Comparison of ENCODE assay signal across 8 mouse cellular contexts in the genomic region with DNA sequence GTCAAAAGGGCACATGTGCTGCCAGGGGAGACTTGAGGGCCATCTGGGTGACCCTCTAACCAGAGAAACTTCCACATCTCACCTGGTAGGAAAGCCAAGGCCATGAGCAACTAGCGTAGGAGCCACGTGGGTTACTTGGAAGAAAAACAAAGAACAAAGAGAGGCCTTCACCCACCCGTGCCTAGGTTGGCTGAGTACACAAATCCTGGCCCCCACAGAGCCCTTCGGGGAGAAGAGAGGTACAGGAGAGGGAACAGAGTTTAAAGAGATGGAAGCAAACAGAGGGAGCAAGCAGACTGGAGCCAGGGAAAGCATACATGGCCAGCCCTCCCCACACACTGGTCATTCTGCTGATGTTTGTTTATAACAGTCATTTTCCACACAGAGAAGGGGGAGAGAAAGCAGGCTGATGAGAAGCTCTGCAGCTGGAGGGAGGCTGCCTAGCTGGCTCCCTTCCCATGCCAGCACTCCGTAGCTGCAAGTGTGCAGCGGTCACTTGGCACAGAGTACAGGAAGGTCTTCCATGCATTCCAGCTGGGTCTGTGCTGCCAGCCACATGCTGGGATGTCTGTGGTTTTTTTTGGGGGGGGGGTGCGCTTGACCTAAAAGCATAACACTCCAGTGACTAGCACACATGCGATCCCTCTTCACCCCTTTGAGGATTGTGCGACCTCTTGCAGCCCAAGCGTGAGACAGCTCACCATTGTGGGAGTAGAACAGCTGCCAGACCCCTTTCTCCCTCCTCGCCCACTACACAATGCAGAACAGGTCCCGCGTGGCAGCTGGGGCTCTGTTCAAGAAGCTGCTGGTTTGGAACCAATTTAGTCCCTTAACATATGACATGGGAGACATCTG.
DNase-seq lines count a peak whose midpoint lies in the region; ATAC-seq and TF ChIP-seq lines count a peak whose summit lies in the region.

No protein-coding gene starts in this region.

- no peak overlapping the region for H3K4me3 ChIP-seq in heart, embryonic 13.5 days
- H3K4me3 ChIP-seq in kidney, adult 2 months (ENCODE audit: insufficient read depth, low read depth, low read length): no peak overlapping the region

- H3K9ac ChIP-seq in heart, embryonic 13.5 days: no peak overlapping the region

- no peak for ATAC-seq in heart, embryonic 13.5 days (ENCODE audit: extremely low read depth, insufficient number of reproducible peaks, low FRiP score, low TSS enrichment)
- no peak for ATAC-seq in activated CD4-positive, CD25-positive, alpha-beta regulatory T cell, adult 4 months

- peaks cover 58% of the 10 kb centered on the region for H3K36me3 ChIP-seq in heart, embryonic 13.5 days
- no peaks in the 10 kb centered on the region for H3K36me3 ChIP-seq in kidney, adult 2 months (ENCODE audit: control insufficient read depth, insufficient read depth, low read length)

- H3K27me3 ChIP-seq in heart, embryonic 13.5 days (replicated peaks): no peaks in the 10 kb centered on the region
- H3K27me3 ChIP-seq in kidney, adult 2 months (replicated peaks; ENCODE audit: control insufficient read depth, insufficient read depth, low read length): no peaks in the 10 kb centered on the region

- peak overlapping the region; percentile 51 for H3K27ac ChIP-seq in heart, embryonic 13.5 days (replicated peaks)
- H3K27ac ChIP-seq in kidney, adult 2 months (ENCODE audit: insufficient read depth, low read depth, low read length): peak overlapping the region; percentile 76

- intact Hi-C loops in heart, postnatal 25 days (cut with DNase I): no loop called here

- 53% methylated on average over 13 of the region's 13 CpGs for WGBS in heart, embryonic 13.5 days
- WGBS in kidney, adult 2 months: 31% methylated on average over 13 of the region's 13 CpGs

- peaks cover 74% of the 10 kb centered on the region for H3K4me1 ChIP-seq in heart, embryonic 13.5 days
- H3K4me1 ChIP-seq in kidney, adult 2 months (ENCODE audit: control insufficient read depth, insufficient read depth, low read length): peaks cover 79% of the 10 kb centered on the region

- no peak for TF ChIP-seq CTCF in kidney, adult 2 months (conservative IDR thresholded peaks at IDR 0.05; ENCODE audit: insufficient read depth, insufficient read length, low read depth, low read length)

- H3K4me2 ChIP-seq in heart, embryonic 13.5 days: no peak overlapping the region

- DNase-seq in heart, postnatal 25 days (ENCODE audit: low spot score): no peak
- DNase-seq in embryo, embryonic 11 days: peak; percentile 49
- peak; percentile 81 for DNase-seq in kidney, adult 2 months
- peak; percentile 38 for DNase-seq in neural tube, embryonic 10.5 days (ENCODE audit: extremely low spot score, low spot score)
- DNase-seq in spleen, postnatal 14 days (ENCODE audit: low spot score in 2 of 2): no peak
- DNase-seq in urinary bladder, postnatal 10 days (ENCODE audit: low spot score): no peak

- no peak for TF ChIP-seq POLR2A in kidney, adult 2 months (IDR thresholded peaks at IDR 0.05; ENCODE audit: low read depth, low read length)

- H3K9me3 ChIP-seq in heart, embryonic 13.5 days: no peaks in the 10 kb centered on the region

Comparison
In these comparisons a context has a peak if more than half of its experiments do, and no peak if none do; other contexts are left out.
1. DNase-seq: peak in embryo, embryonic 11 days (single experiment), kidney, adult 2 months (single experiment) and neural tube, embryonic 10.5 days (single experiment); none in heart, postnatal 25 days (single experiment), spleen, postnatal 14 days (0 of 2) and urinary bladder, postnatal 10 days (single experiment).